Mouse (Mus musculus) heart, postnatal 10 days (tissue): Measurements from ENCODE around the gene Il20rb. TPM values are rescaled to one million over a fixed set of nuclear protein-coding genes. Genes with fewer than 3 reads are reported as not detected.

Experiments
- DNase-seq, 2 experiments: peaks; one replicate each; pipeline ENCODE4 v3.0.0; 2021
- intact Hi-C: fragments of 180-260 bp; cut with DNase I; formaldehyde crosslinking; loops from one replicate; pipeline ENCODE4 v1.15.1; 2025
- total RNA-seq, 2 experiments: library from RNA; stranded (reverse); gene quantifications; 2 replicates each; pipeline ENCODE4 v1.2.3; 2021

Gene Il20rb
- total RNA-seq, 2 experiments from 2014 or later = 2.2 to 4.4 TPM

GRCm38 (mm10) chr9:100438994-100439393 lies 47.6 kb downstream of the Il20rb start:
- intact Hi-C loops = no loop called here
- no peak for DNase-seq

GRCm38 (mm10) chr9:100436865-100437595 lies 49.6 kb downstream of the Il20rb start:
- DNase-seq = no peak
- intact Hi-C loops = no loop called here

GRCm38 (mm10) chr9:100431355-100431754 lies 55.2 kb downstream of the Il20rb start:
- DNase-seq = no peak
- intact Hi-C loops = no loop called here

- intact Hi-C loops = no loop called here
- DNase-seq = no peak
Measured at GRCm38 (mm10) chr9:100430911-100431310, 55.7 kb downstream of the Il20rb start.

GRCm38 (mm10) chr9:100419644-100420043 lies 66.9 kb downstream of the Il20rb start:
- intact Hi-C loops = no loop called here
- no peak for DNase-seq

GRCm38 (mm10) chr9:100419103-100419502 lies 67.5 kb downstream of the Il20rb start:
- no peak for DNase-seq
- intact Hi-C loops = no loop called here

GRCm38 (mm10) chr9:100416756-100417155 lies 69.8 kb downstream of the Il20rb start:
- DNase-seq = no peak
- intact Hi-C loops = no loop called here

- no peak for DNase-seq
- intact Hi-C loops = no loop called here
Measured at GRCm38 (mm10) chr9:100416299-100416698, 70.3 kb downstream of the Il20rb start.

GRCm38 (mm10) chr9:100415328-100415979 lies 71.1 kb downstream of the Il20rb start:
- intact Hi-C loops = no loop called here
- peak in 1 of 2 experiments; percentile 41 for DNase-seq

Other genes with a start within 250 kb of the Il20rb start
- 10 to 100 TPM; 56.7 to 65.8 TPM for gene Nck1, start 59.3 kb upstream of the Il20rb start, total RNA-seq
- gene Slc35g2, start 84.3 kb upstream of the Il20rb start, total RNA-seq = 1 to 10 TPM; 6.5 to 7.1 TPM
- 10 to 100 TPM; 41.3 to 42.6 TPM for gene Stag1, start 111.0 kb upstream of the Il20rb start, total RNA-seq